Mouse (Mus musculus) forebrain, embryonic 12.5 days (tissue): ENCODE data around the gene Llgl2. TPM values are rescaled to one million over a fixed set of nuclear protein-coding genes. Genes with fewer than 3 reads are reported as not detected.
A peak's percentile ranks its signal among the peaks of the same experiment; 100 is the strongest.

Experiments used
- ATAC-seq: fragments of 200-750 bp; cut with Nextera tagmentation; 2 replicates; pipeline ENCODE4 v1.8.0; 2017; ENCODE audit warnings: moderate TSS enrichment; ENCODE audit not compliant: low FRiP score
- H3K27ac ChIP-seq: fragments of 300-500 bp; sonication (generic); 2 replicates; pipeline ENCODE4 v1.5.1; 2016; ENCODE audit warnings: mild to moderate bottlenecking
- H3K27me3 ChIP-seq: fragments of 300-500 bp; sonication (generic); 2 replicates; pipeline ENCODE4 v1.6.1; 2016; ENCODE audit warnings: mild to moderate bottlenecking
- H3K36me3 ChIP-seq: fragments of 300-500 bp; sonication (generic); replicated peaks from 2 replicates; pipeline ENCODE4 v1.6.1; 2016; ENCODE audit warnings: mild to moderate bottlenecking
- H3K4me1 ChIP-seq: fragments of 300-500 bp; sonication (generic); 2 replicates; pipeline ENCODE4 v1.6.1; 2016
- H3K4me2 ChIP-seq: fragments of 300-500 bp; sonication (generic); 2 replicates; pipeline ENCODE4 v1.6.1; 2016; ENCODE audit warnings: mild to moderate bottlenecking, moderate library complexity
- H3K4me3 ChIP-seq: fragments of 300-500 bp; sonication (generic); replicated peaks from 2 replicates; pipeline ENCODE4 v1.5.1; 2016; ENCODE audit warnings: mild to moderate bottlenecking
- H3K9ac ChIP-seq: fragments of 300-500 bp; sonication (generic); 2 replicates; pipeline ENCODE4 v1.6.1; 2016; ENCODE audit warnings: mild to moderate bottlenecking
- H3K9me3 ChIP-seq: fragments of 300-500 bp; sonication (generic); 2 replicates; pipeline ENCODE4 v1.6.1; 2016
- WGBS: fragments of 180-500 bp; shearing (Covaris S2); methylation state at CpG from one replicate; pipeline ENCODE4 v1.1.7; 2016; 5-methylcytosine and 5-hydroxymethylcytosine counted together
- polyA plus RNA-seq: library from polyadenylated mRNA; unstranded; fragments of >200 nt; fragmentation: Nextera tagmentation; extraction: Ambion mirVana; gene quantifications from 2 replicates; pipeline ENCODE4 v1.2.1, GENCODE M21; 2016

Gene Llgl2
- polyA plus RNA-seq, result 2.4 and 2.7 TPM in 2 replicates

- Histone ChIP-seq H3K27ac (no peak within 1 kb of the TSS), H3K4me2 (peak within 1 kb of the TSS; percentile 90), H3K9me3 (no peaks in the 10 kb centered on the region), H3K4me3 (peak within 1 kb of the TSS; percentile 64), H3K9ac (peak within 1 kb of the TSS; percentile 55), H3K27me3 (peaks cover 68% of the 10 kb centered on the region), H3K4me1 (peaks cover 18% of the 10 kb centered on the region), H3K36me3 (peaks cover 34% of the 10 kb centered on the region)
- under 1% methylated on average over 80 of the region's 87 CpGs for WGBS
- peak; percentile 92 for ATAC-seq
Observed at GRCm38 (mm10) chr11:115823774-115824740, at the start of gene Llgl2. Gene Llgl2 (plus strand): TSS chr11:115824049.

- 80% methylated on average over 4 of the region's 4 CpGs for WGBS
- no peak overlapping the region for H3K4me2 ChIP-seq
- no peak overlapping the region for H3K4me3 ChIP-seq
- no peak for ATAC-seq
- peaks cover 47% of the 10 kb centered on the region for H3K4me1 ChIP-seq
- no peak overlapping the region for H3K9ac ChIP-seq
- H3K36me3 ChIP-seq, result peaks cover 8% of the 10 kb centered on the region
- no peak overlapping the region for H3K27ac ChIP-seq
- no peaks in the 10 kb centered on the region for H3K9me3 ChIP-seq
- H3K27me3 ChIP-seq, result no peaks in the 10 kb centered on the region
Observed at GRCm38 (mm10) chr11:115774653-115775052, 49.2 kb upstream of the Llgl2 start.

GRCm38 (mm10) chr11:115775821-115776665 lies 47.8 kb upstream of the Llgl2 start:
- H3K9ac ChIP-seq, result no peak overlapping the region
- H3K27ac ChIP-seq, result no peak overlapping the region
- H3K9me3 ChIP-seq, result no peaks in the 10 kb centered on the region
- WGBS, result 36% methylated on average over 18 of the region's 18 CpGs
- H3K4me1 ChIP-seq, result peaks cover 56% of the 10 kb centered on the region
- H3K27me3 ChIP-seq, result no peaks in the 10 kb centered on the region
- no peak overlapping the region for H3K4me3 ChIP-seq
- ATAC-seq, result no peak
- H3K36me3 ChIP-seq, result peaks cover 8% of the 10 kb centered on the region; the same call in 1 of the 2 replicates
- H3K4me2 ChIP-seq, result no peak overlapping the region

- H3K4me1 ChIP-seq, result peaks cover 61% of the 10 kb centered on the region
- no peak overlapping the region for H3K9ac ChIP-seq
- no peak overlapping the region for H3K27ac ChIP-seq
- no peak overlapping the region for H3K4me2 ChIP-seq
- no peaks in the 10 kb centered on the region for H3K27me3 ChIP-seq
- WGBS, result 45% methylated on average over 9 of the region's 9 CpGs
- no peaks in the 10 kb centered on the region for H3K9me3 ChIP-seq
- no peak overlapping the region for H3K4me3 ChIP-seq
- H3K36me3 ChIP-seq, result peaks cover 8% of the 10 kb centered on the region; the same call in 1 of the 2 replicates
- ATAC-seq, result no peak
Observed at GRCm38 (mm10) chr11:115776954-115777353, 46.9 kb upstream of the Llgl2 start.

- Histone ChIP-seq H3K4me3 (no peak overlapping the region), H3K27ac (0 out of 2 replicates have a peak overlapping the region, but pooled peaks have one; percentile 50), H3K4me1 (peaks cover 68% of the 10 kb centered on the region), H3K36me3 (peaks cover 8% of the 10 kb centered on the region; the same call in 1 of the 2 replicates), H3K4me2 (no peak overlapping the region), H3K9me3 (no peaks in the 10 kb centered on the region), H3K27me3 (no peaks in the 10 kb centered on the region), H3K9ac (no peak overlapping the region)
- no peak for ATAC-seq
- 84% methylated on average over 17 of the region's 17 CpGs for WGBS
Observed at GRCm38 (mm10) chr11:115777487-115778335, 46.1 kb upstream of the Llgl2 start.

- Histone ChIP-seq H3K4me2 (peak overlapping the region; percentile 49), H3K9ac (peak overlapping the region; percentile 42; the same call in 1 of the 2 replicates), H3K4me3 (no peak overlapping the region; the same call in 1 of the 2 replicates), H3K27ac (peak overlapping the region; percentile 84), H3K27me3 (no peaks in the 10 kb centered on the region), H3K4me1 (peaks cover 77% of the 10 kb centered on the region), H3K9me3 (no peaks in the 10 kb centered on the region), H3K36me3 (peaks cover 8% of the 10 kb centered on the region; the same call in 1 of the 2 replicates)
- ATAC-seq, result peak; percentile 55
- 6% methylated on average over 9 of the region's 9 CpGs for WGBS
Observed at GRCm38 (mm10) chr11:115779038-115779571, 44.7 kb upstream of the Llgl2 start.

GRCm38 (mm10) chr11:115780141-115781070 lies 43.4 kb upstream of the Llgl2 start:
- Histone ChIP-seq H3K27ac (peak overlapping the region; percentile 84), H3K27me3 (no peaks in the 10 kb centered on the region), H3K4me3 (peak overlapping the region; percentile 25), H3K36me3 (peaks cover 10% of the 10 kb centered on the region; the same call in 1 of the 2 replicates), H3K9ac (peak overlapping the region; percentile 48), H3K4me2 (peak overlapping the region; percentile 49), H3K4me1 (peaks cover 73% of the 10 kb centered on the region), H3K9me3 (no peaks in the 10 kb centered on the region)
- 4% methylated on average over 20 of the region's 20 CpGs for WGBS
- peak; percentile 73 for ATAC-seq

- H3K27me3 ChIP-seq, result no peaks in the 10 kb centered on the region
- H3K4me3 ChIP-seq, result no peak overlapping the region
- H3K4me1 ChIP-seq, result peaks cover 23% of the 10 kb centered on the region
- no peak for ATAC-seq
- H3K36me3 ChIP-seq, result peaks cover 51% of the 10 kb centered on the region
- no peaks in the 10 kb centered on the region for H3K9me3 ChIP-seq
- no peak overlapping the region for H3K4me2 ChIP-seq
- 75% methylated on average over 6 of the region's 6 CpGs for WGBS
- no peak overlapping the region for H3K27ac ChIP-seq
- H3K9ac ChIP-seq, result no peak overlapping the region
Observed at GRCm38 (mm10) chr11:115786473-115786872, 37.4 kb upstream of the Llgl2 start.

GRCm38 (mm10) chr11:115789787-115790186 lies 34.1 kb upstream of the Llgl2 start:
- Histone ChIP-seq H3K4me2 (no peak overlapping the region), H3K4me3 (no peak overlapping the region), H3K9me3 (no peaks in the 10 kb centered on the region), H3K4me1 (peaks cover 5% of the 10 kb centered on the region; the same call in 1 of the 2 replicates), H3K27me3 (no peaks in the 10 kb centered on the region), H3K9ac (no peak overlapping the region), H3K36me3 (peaks cover 83% of the 10 kb centered on the region), H3K27ac (no peak overlapping the region)
- ATAC-seq, result no peak
- 94% methylated on average over 7 of the region's 7 CpGs for WGBS

- no peak for ATAC-seq
- H3K36me3 ChIP-seq, result peaks cover 96% of the 10 kb centered on the region
- WGBS, result 96% methylated on average over 16 of the region's 16 CpGs
Observed at GRCm38 (mm10) chr11:115791919-115792318, 31.9 kb upstream of the Llgl2 start.

More at GRCm38 (mm10) chr11:115791919-115792318, 31.9 kb upstream of the Llgl2 start:
- no peak overlapping the region for H3K4me3 ChIP-seq
- H3K4me1 ChIP-seq, result no peaks in the 10 kb centered on the region
- no peak overlapping the region for H3K4me2 ChIP-seq
- no peak overlapping the region for H3K27ac ChIP-seq
- no peaks in the 10 kb centered on the region for H3K9me3 ChIP-seq
- H3K27me3 ChIP-seq, result no peaks in the 10 kb centered on the region
- no peak overlapping the region for H3K9ac ChIP-seq
